Mouse (Mus musculus): Measurements from ENCODE around the gene Hrct1. TPM values are rescaled to one million over a fixed set of nuclear protein-coding genes. Genes with fewer than 3 reads are reported as not detected.

The Hrct1 gene
- polyA plus RNA-seq, 1 experiment from 2014 or later, result 1.1 TPM

DNA sequence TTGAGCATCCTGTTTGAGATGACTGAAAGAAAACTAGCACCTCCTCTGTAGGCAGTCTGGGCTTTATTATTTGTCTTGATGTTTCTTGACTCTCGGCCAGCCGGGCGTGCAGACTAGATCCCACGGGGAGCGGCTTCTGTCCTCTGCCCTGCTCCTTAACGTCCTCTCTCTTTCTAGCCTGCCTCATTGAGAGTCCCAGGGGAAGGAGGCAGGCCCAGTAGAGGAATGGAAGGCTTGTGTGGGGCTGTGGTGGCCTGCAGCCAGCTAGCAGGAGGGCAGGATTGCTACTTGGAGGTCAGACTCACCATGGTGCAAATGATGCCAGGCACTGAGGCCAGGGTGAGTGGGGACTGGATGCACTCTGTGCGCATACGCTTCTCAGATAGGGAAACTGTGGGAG lies 23.1 kb upstream of the Hrct1 start:
- H3K4me1 ChIP-seq, result peaks cover 5% of the 10 kb centered on the region; the same call in 1 of the 2 replicates
- H3K4me3 ChIP-seq, result no peak overlapping the region
- ATAC-seq (ENCODE audit: borderline replicate concordance, extremely low read depth, low FRiP score, low TSS enrichment), result no peak
- H3K36me3 ChIP-seq, result no peaks in the 10 kb centered on the region
- H3K9ac ChIP-seq, result no peak overlapping the region
- H3K27ac ChIP-seq, result no peak overlapping the region
- WGBS, result 63% methylated on average over 8 of the region's 8 CpGs
- no peak overlapping the region for H3K4me2 ChIP-seq
- no peaks in the 10 kb centered on the region for H3K9me3 ChIP-seq
- no peaks in the 10 kb centered on the region for H3K27me3 ChIP-seq

- H3K4me3 ChIP-seq, result no peak overlapping the region
- no peaks in the 10 kb centered on the region for H3K36me3 ChIP-seq
- WGBS, result 64% methylated on average over 13 of the region's 13 CpGs
- H3K9me3 ChIP-seq, result no peaks in the 10 kb centered on the region
- ATAC-seq (ENCODE audit: borderline replicate concordance, extremely low read depth, low FRiP score, low TSS enrichment), result no peak
- no peak overlapping the region for H3K4me2 ChIP-seq
- no peaks in the 10 kb centered on the region for H3K27me3 ChIP-seq
- H3K27ac ChIP-seq, result no peak overlapping the region
- H3K9ac ChIP-seq, result no peak overlapping the region
- peaks cover 13% of the 10 kb centered on the region for H3K4me1 ChIP-seq
These were observed 21.0 kb upstream of the Hrct1 start for GRCm38 (mm10) chr4:43705991-43706390.

GRCm38 (mm10) chr4:43709869-43710268 lies 17.1 kb upstream of the Hrct1 start, which contains the start of gene Olfr71:
Gene Olfr71 (minus strand): TSS chr4:43710255.
- H3K27me3 ChIP-seq, result 0 out of 2 replicates have a peak, but pooled peaks cover 3% of the 10 kb centered on the region
- H3K9ac ChIP-seq, result no peak within 1 kb of the TSS
- H3K36me3 ChIP-seq, result no peaks in the 10 kb centered on the region
- no peak within 1 kb of the TSS for H3K4me2 ChIP-seq
- no peak within 1 kb of the TSS for H3K4me3 ChIP-seq
- whole genome bisulfite sequencing, result 36% methylated on average over 6 of the region's 6 CpGs
- peaks cover 16% of the 10 kb centered on the region for H3K4me1 ChIP-seq
- H3K27ac ChIP-seq, result peak within 1 kb of the TSS; percentile 83
- peak; percentile 77 for ATAC-seq (ENCODE audit: borderline replicate concordance, extremely low read depth, low FRiP score, low TSS enrichment)
- H3K9me3 ChIP-seq, result no peaks in the 10 kb centered on the region

DNA sequence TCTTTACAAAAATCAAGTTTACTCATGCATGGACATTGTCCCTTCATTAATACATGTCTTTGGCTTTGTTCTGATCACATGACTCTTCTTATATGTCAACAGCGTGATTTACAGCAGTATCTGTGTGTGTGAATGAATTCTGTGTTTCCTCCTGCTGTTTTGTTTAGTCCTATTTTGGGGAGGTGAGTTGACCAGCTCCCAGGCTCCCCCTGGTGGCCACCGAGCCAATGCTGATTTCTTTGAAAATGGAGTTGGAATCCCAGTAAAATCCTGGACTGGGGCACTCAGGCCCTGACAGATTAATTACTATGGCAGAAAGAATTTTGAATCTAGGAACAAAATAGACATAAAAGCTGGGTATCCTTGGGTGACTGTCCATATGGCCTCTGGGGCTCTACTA lies 15.2 kb upstream of the Hrct1 start:
- WGBS, result 2% methylated on average over 2 of the region's 2 CpGs
- H3K9ac ChIP-seq, result no peak overlapping the region

GRCm38 (mm10) chr4:43713652-43714219 lies 13.3 kb upstream of the Hrct1 start:
- H3K9ac ChIP-seq, result no peak overlapping the region
- H3K27ac ChIP-seq, result no peak overlapping the region
- H3K36me3 ChIP-seq, result no peaks in the 10 kb centered on the region
- H3K4me3 ChIP-seq, result no peak overlapping the region
- peaks cover 10% of the 10 kb centered on the region; the same call in 1 of the 2 replicates for H3K27me3 ChIP-seq
- no peak for ATAC-seq (ENCODE audit: borderline replicate concordance, extremely low read depth, low FRiP score, low TSS enrichment)
- H3K4me1 ChIP-seq, result peaks cover 11% of the 10 kb centered on the region
- H3K9me3 ChIP-seq, result no peaks in the 10 kb centered on the region
- 27% methylated on average over 7 of the region's 7 CpGs for WGBS
- H3K4me2 ChIP-seq, result no peak overlapping the region

More for the DNA sequence above, 15.2 kb upstream of the Hrct1 start:
- no peak overlapping the region for H3K4me2 ChIP-seq
- H3K27me3 ChIP-seq, result peaks cover 10% of the 10 kb centered on the region; the same call in 1 of the 2 replicates
- no peak overlapping the region for H3K4me3 ChIP-seq
- peaks cover 16% of the 10 kb centered on the region for H3K4me1 ChIP-seq
- H3K9me3 ChIP-seq, result no peaks in the 10 kb centered on the region
- ATAC-seq (ENCODE audit: borderline replicate concordance, extremely low read depth, low FRiP score, low TSS enrichment), result no peak
- no peaks in the 10 kb centered on the region for H3K36me3 ChIP-seq
- no peak overlapping the region for H3K27ac ChIP-seq

- ATAC-seq (ENCODE audit: borderline replicate concordance, extremely low read depth, low FRiP score, low TSS enrichment), result no peak
- WGBS, result 43% methylated on average over 12 of the region's 16 CpGs
- H3K27ac ChIP-seq, result no peak overlapping the region
- H3K27me3 ChIP-seq, result no peaks in the 10 kb centered on the region
- no peaks in the 10 kb centered on the region for H3K9me3 ChIP-seq
- no peak overlapping the region for H3K4me2 ChIP-seq
- H3K36me3 ChIP-seq, result no peaks in the 10 kb centered on the region
- H3K4me1 ChIP-seq, result no peaks in the 10 kb centered on the region
- no peak overlapping the region for H3K9ac ChIP-seq
- H3K4me3 ChIP-seq, result no peak overlapping the region
These were observed 6.3 kb upstream of the Hrct1 start for GRCm38 (mm10) chr4:43720491-43721228.

- ATAC-seq (ENCODE audit: borderline replicate concordance, extremely low read depth, low FRiP score, low TSS enrichment), result no peak
- Histone ChIP-seq H3K4me2 (no peak overlapping the region), H3K4me3 (no peak overlapping the region), H3K27me3 (no peaks in the 10 kb centered on the region), H3K9me3 (no peaks in the 10 kb centered on the region), H3K4me1 (peaks cover 13% of the 10 kb centered on the region), H3K27ac (no peak overlapping the region), H3K36me3 (no peaks in the 10 kb centered on the region), H3K9ac (no peak overlapping the region)
- WGBS, result 77% methylated on average over 4 of the region's 4 CpGs
These were observed 4.8 kb upstream of the Hrct1 start for GRCm38 (mm10) chr4:43722191-43722590.

- Histone ChIP-seq H3K4me2 (no peak overlapping the region), H3K9me3 (no peaks in the 10 kb centered on the region), H3K4me1 (peaks cover 39% of the 10 kb centered on the region), H3K36me3 (no peaks in the 10 kb centered on the region), H3K4me3 (no peak overlapping the region), H3K9ac (no peak overlapping the region), H3K27ac (no peak overlapping the region), H3K27me3 (no peaks in the 10 kb centered on the region)
- 16% methylated on average over 1 of the region's 1 CpGs for WGBS
- ATAC-seq (ENCODE audit: borderline replicate concordance, extremely low read depth, low FRiP score, low TSS enrichment), result no peak
These were observed 2.2 kb upstream of the Hrct1 start for GRCm38 (mm10) chr4:43724764-43725163.

DNA sequence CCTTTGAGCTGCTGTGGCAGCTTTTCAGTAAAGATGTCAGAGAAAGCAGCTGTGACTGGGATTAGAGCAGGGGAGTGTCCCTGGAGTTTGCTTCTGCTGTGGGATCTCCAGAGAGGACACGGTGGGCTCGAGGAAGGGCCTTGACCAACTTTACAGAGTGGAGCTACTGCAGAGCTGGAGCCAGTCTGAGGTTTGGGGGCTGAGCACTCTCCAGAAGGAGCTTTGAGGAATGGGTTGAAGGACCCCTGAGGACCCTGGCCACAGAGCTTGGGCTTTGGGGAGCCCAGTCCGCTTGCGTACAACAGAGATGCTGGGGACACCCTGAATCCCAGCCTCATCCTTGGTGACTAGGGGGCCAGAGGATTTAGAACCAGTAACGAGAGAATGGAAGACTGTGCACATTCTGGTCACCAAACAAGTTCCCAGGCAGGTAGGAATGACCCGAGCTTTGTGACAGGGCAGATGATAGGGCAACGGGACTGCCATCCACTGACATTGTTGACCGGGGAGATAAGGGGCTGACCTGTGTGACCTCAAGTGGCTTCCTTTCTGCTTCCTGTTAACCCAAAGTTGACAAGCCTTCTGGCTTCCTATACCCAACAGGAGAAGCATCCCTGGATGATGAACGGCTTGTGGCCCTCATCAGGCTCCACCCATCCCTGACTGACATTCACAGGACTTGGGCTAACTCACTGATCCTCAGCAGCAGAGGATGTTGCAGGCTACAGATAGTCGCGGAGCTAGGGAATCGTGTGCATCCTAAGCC lies 577 bp upstream of the Hrct1 start:
- Histone ChIP-seq H3K27me3 (no peaks in the 10 kb centered on the region), H3K27ac (peak overlapping the region; percentile 87), H3K4me3 (no peak overlapping the region), H3K4me1 (peaks cover 55% of the 10 kb centered on the region), H3K36me3 (no peaks in the 10 kb centered on the region), H3K9ac (no peak overlapping the region), H3K9me3 (no peaks in the 10 kb centered on the region), H3K4me2 (no peak overlapping the region)
- ATAC-seq (ENCODE audit: borderline replicate concordance, extremely low read depth, low FRiP score, low TSS enrichment), result no peak; the same call in 1 of the 2 replicates
- 43% methylated on average over 12 of the region's 12 CpGs for WGBS

- Histone ChIP-seq H3K4me2 (no peak overlapping the region), H3K4me1 (peaks cover 55% of the 10 kb centered on the region), H3K9ac (no peak overlapping the region)
These were observed 959 bp downstream of the Hrct1 start for GRCm38 (mm10) chr4:43727718-43728575.

GRCm38 (mm10) chr4:43728576-43728954 lies 1.6 kb downstream of the Hrct1 start:
- H3K9ac ChIP-seq, result no peak overlapping the region
- no peaks in the 10 kb centered on the region for H3K27me3 ChIP-seq
- 16% methylated on average over 5 of the region's 5 CpGs for WGBS
- no peak overlapping the region for H3K4me3 ChIP-seq
- H3K4me2 ChIP-seq, result no peak overlapping the region
- H3K27ac ChIP-seq, result peak overlapping the region; percentile 87
- peak; percentile 49; the same call in 1 of the 2 replicates for ATAC-seq (ENCODE audit: borderline replicate concordance, extremely low read depth, low FRiP score, low TSS enrichment)
- no peaks in the 10 kb centered on the region for H3K9me3 ChIP-seq
- no peaks in the 10 kb centered on the region for H3K36me3 ChIP-seq
- H3K4me1 ChIP-seq, result peaks cover 55% of the 10 kb centered on the region

More at GRCm38 (mm10) chr4:43727718-43728575, 959 bp downstream of the Hrct1 start:
- no peak overlapping the region for H3K4me3 ChIP-seq
- no peaks in the 10 kb centered on the region for H3K36me3 ChIP-seq
- 61% methylated on average over 7 of the region's 7 CpGs for WGBS
- no peak for ATAC-seq (ENCODE audit: borderline replicate concordance, extremely low read depth, low FRiP score, low TSS enrichment)
- H3K9me3 ChIP-seq, result no peaks in the 10 kb centered on the region
- H3K27me3 ChIP-seq, result no peaks in the 10 kb centered on the region
- peak overlapping the region; percentile 87 for H3K27ac ChIP-seq
